Mouse (Mus musculus) retina, embryonic 14.5 days (tissue): Measurements from ENCODE around the gene Cmc1.
A peak's percentile ranks its signal among the peaks of the same experiment; 100 is the strongest.

Source experiments
- DNase-seq: peaks from one replicate; pipeline ENCODE4 v3.0.0-alpha.2; 2015; ENCODE audit warnings: low spot score

Cmc1 gene

GRCm38 (mm10) chr9:118149407-118150402 is at the start of gene Cmc1:
TSS of gene Cmc1 (minus strand) at chr9:118150177.
- DNase-seq, result peak; percentile 100

- DNase-seq, result no peak
These were observed 48.6 kb upstream of the Cmc1 start for GRCm38 (mm10) chr9:118198557-118198956.

- peak; percentile 31 for DNase-seq
These were observed 46.8 kb upstream of the Cmc1 start for GRCm38 (mm10) chr9:118196661-118197390.

- no peak for DNase-seq
These were observed 43.3 kb upstream of the Cmc1 start for GRCm38 (mm10) chr9:118193263-118193662.

GRCm38 (mm10) chr9:118191276-118191675 is 41.3 kb upstream of the Cmc1 start:
- DNase-seq, result no peak

- DNase-seq, result no peak
These were observed 38.4 kb upstream of the Cmc1 start for GRCm38 (mm10) chr9:118188374-118188773.

- no peak for DNase-seq
These were observed 37.4 kb upstream of the Cmc1 start for GRCm38 (mm10) chr9:118187420-118187819.

- DNase-seq, result no peak
These were observed 36.8 kb upstream of the Cmc1 start for GRCm38 (mm10) chr9:118186776-118187175.

GRCm38 (mm10) chr9:118179136-118180025 is 29.4 kb upstream of the Cmc1 start:
- no peak for DNase-seq

GRCm38 (mm10) chr9:118176687-118177086 is 26.7 kb upstream of the Cmc1 start:
- DNase-seq, result no peak

GRCm38 (mm10) chr9:118175411-118175810 is 25.4 kb upstream of the Cmc1 start:
- DNase-seq, result no peak

- no peak for DNase-seq
These were observed 23.1 kb upstream of the Cmc1 start for GRCm38 (mm10) chr9:118173086-118173485.

- DNase-seq, result peak; percentile 51
These were observed 18.6 kb upstream of the Cmc1 start for GRCm38 (mm10) chr9:118168544-118168943.

GRCm38 (mm10) chr9:118167606-118168005 is 17.6 kb upstream of the Cmc1 start:
- no peak for DNase-seq

- DNase-seq, result no peak
These were observed 11.6 kb upstream of the Cmc1 start for GRCm38 (mm10) chr9:118161536-118161935.

- no peak for DNase-seq
These were observed 10.0 kb upstream of the Cmc1 start for GRCm38 (mm10) chr9:118159936-118160335.

GRCm38 (mm10) chr9:118158201-118158600 is 8.2 kb upstream of the Cmc1 start:
- no peak for DNase-seq

- peak; percentile 23 for DNase-seq
These were observed 7.3 kb upstream of the Cmc1 start for GRCm38 (mm10) chr9:118157234-118157633.

GRCm38 (mm10) chr9:118154666-118155065 is 4.7 kb upstream of the Cmc1 start:
- DNase-seq, result no peak

- no peak for DNase-seq
These were observed 1.2 kb upstream of the Cmc1 start for GRCm38 (mm10) chr9:118151221-118151507.

- peak; percentile 21 for DNase-seq
These were observed 648 bp upstream of the Cmc1 start for GRCm38 (mm10) chr9:118150429-118151220.
